ENCODE assay signal across 10 mouse cellular contexts in the genomic region with DNA sequence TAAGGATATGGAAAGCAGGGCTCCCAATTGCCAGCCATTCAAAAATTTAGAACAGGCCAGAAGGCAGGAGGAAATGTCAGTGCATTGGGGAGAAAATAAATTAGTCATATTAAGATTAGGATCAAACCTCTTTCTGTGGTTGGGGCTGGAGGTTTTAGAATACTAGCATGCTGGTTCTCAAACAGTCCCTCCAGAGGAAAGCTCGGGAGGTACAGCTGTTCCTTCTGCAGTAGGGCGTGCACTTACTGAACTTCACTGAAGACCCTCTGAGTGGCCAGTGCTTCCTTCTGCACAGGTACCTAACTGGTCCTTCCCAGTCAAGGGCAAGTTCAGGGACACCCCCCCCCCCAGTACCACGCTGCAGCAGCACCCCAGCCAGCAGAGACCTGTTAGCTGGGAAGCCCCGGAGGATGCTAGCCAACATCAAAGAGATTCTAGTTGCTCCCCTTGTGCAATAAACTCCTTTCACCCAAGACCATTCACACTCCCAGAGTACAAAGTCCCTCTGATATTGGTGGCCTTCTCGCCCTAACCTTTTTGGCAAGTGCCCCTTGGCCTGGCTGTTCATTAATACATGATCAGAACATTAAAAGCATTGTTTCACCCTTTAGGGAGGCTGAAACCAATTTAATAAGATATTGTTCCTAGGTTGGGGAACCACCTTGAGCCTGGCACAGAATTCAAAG. TPM values are rescaled to one million over a fixed set of nuclear protein-coding genes. Genes with fewer than 3 reads are reported as not detected.
A peak's percentile ranks its signal among the peaks of the same experiment; 100 is the strongest.
DNase-seq lines count a peak whose midpoint lies in the region; ATAC-seq lines count a peak whose summit lies in the region.
"Had no signal": no experiment of that assay in that cellular context is flagged by ENCODE, and none has a peak within 500 bp of the region (broad histone marks: within the 10 kb centered on the region; RNA-seq: fewer than 3 reads in every experiment).

No protein-coding gene starts in this region.

- H3K4me1 ChIP-seq in forebrain, embryonic 12.5 days, result peaks cover 85% of the 10 kb centered on the region
- peaks cover 31% of the 10 kb centered on the region for H3K4me1 ChIP-seq in forebrain, embryonic 16.5 days (replicated peaks; ENCODE audit: control insufficient read depth, insufficient read depth, low read length)
- H3K4me1 ChIP-seq in midbrain, embryonic 16.5 days (ENCODE audit: control insufficient read depth, insufficient read depth, low read length), result peaks cover 34% of the 10 kb centered on the region
- peaks cover 75% of the 10 kb centered on the region for H3K4me1 ChIP-seq in midbrain, embryonic 13.5 days (replicated peaks)
- H3K4me1 ChIP-seq in forebrain, embryonic 13.5 days, result peaks cover 83% of the 10 kb centered on the region

- H3K4me3 ChIP-seq in forebrain, embryonic 12.5 days (replicated peaks), result no peak overlapping the region
- H3K4me3 ChIP-seq in forebrain, embryonic 16.5 days (replicated peaks; ENCODE audit: low read length), result no peak overlapping the region
- no peak overlapping the region for H3K4me3 ChIP-seq in midbrain, embryonic 16.5 days (ENCODE audit: low read depth, low read length)
- no peak overlapping the region for H3K4me3 ChIP-seq in midbrain, embryonic 13.5 days (replicated peaks)
- no peak overlapping the region for H3K4me3 ChIP-seq in forebrain, embryonic 13.5 days
- H3K4me3 ChIP-seq: midbrain, embryonic 10.5 days had no signal

- ATAC-seq in forebrain, embryonic 12.5 days (ENCODE audit: low FRiP score), result no peak
- no peak for ATAC-seq in forebrain, embryonic 16.5 days
- no peak for ATAC-seq in midbrain, embryonic 16.5 days
- ATAC-seq in midbrain, embryonic 13.5 days, result no peak
- no peak for ATAC-seq in forebrain, embryonic 13.5 days
- peak; percentile 24; the same call in 1 of the 2 replicates for ATAC-seq in megakaryocyte-erythroid progenitor cell, adult 5-6 weeks (replicated peaks; ENCODE audit: low FRiP score, low TSS enrichment, poor library complexity, severe bottlenecking)

- H3K9me3 ChIP-seq in forebrain, embryonic 12.5 days, result no peaks in the 10 kb centered on the region
- no peaks in the 10 kb centered on the region for H3K9me3 ChIP-seq in forebrain, embryonic 16.5 days (ENCODE audit: control insufficient read depth, low read length)
- H3K9me3 ChIP-seq in midbrain, embryonic 16.5 days (replicated peaks; ENCODE audit: control insufficient read depth, low read length, poor library complexity, severe bottlenecking), result no peaks in the 10 kb centered on the region
- no peaks in the 10 kb centered on the region for H3K9me3 ChIP-seq in midbrain, embryonic 13.5 days
- H3K9me3 ChIP-seq in forebrain, embryonic 13.5 days (replicated peaks), result no peaks in the 10 kb centered on the region
- H3K9me3 ChIP-seq: midbrain, embryonic 10.5 days had no signal

- no peak for DNase-seq in cerebellum, adult 18-20 months
- no peak for DNase-seq in right cerebral cortex, postnatal 25 days
- DNase-seq: gastrocnemius, postnatal 25 days had no signal

- 0 out of 2 replicates have a peak overlapping the region, but pooled peaks have one; percentile 4 for H3K9ac ChIP-seq in forebrain, embryonic 12.5 days
- no peak overlapping the region for H3K9ac ChIP-seq in forebrain, embryonic 16.5 days (replicated peaks; ENCODE audit: low read depth, low read length)
- H3K9ac ChIP-seq in midbrain, embryonic 16.5 days (ENCODE audit: low read depth, low read length), result no peak overlapping the region
- no peak overlapping the region for H3K9ac ChIP-seq in midbrain, embryonic 13.5 days (replicated peaks)
- 0 out of 2 replicates have a peak overlapping the region, but pooled peaks have one; percentile 43 for H3K9ac ChIP-seq in forebrain, embryonic 13.5 days

- peak overlapping the region; percentile 73; the same call in 1 of the 2 replicates for H3K27ac ChIP-seq in forebrain, embryonic 12.5 days
- no peak overlapping the region for H3K27ac ChIP-seq in forebrain, embryonic 16.5 days (ENCODE audit: low read length)
- no peak overlapping the region for H3K27ac ChIP-seq in midbrain, embryonic 16.5 days (ENCODE audit: low read length)
- no peak overlapping the region for H3K27ac ChIP-seq in midbrain, embryonic 13.5 days
- H3K27ac ChIP-seq in forebrain, embryonic 13.5 days, result peak overlapping the region; percentile 41; the same call in 1 of the 2 replicates
- H3K27ac ChIP-seq: midbrain, embryonic 10.5 days had no signal

- H3K36me3 ChIP-seq in forebrain, embryonic 12.5 days (replicated peaks), result no peaks in the 10 kb centered on the region
- no peaks in the 10 kb centered on the region for H3K36me3 ChIP-seq in forebrain, embryonic 16.5 days (ENCODE audit: control insufficient read depth, insufficient read depth)
- H3K36me3 ChIP-seq in midbrain, embryonic 16.5 days (ENCODE audit: control insufficient read depth, insufficient read depth, low read length), result no peaks in the 10 kb centered on the region
- H3K36me3 ChIP-seq in midbrain, embryonic 13.5 days, result no peaks in the 10 kb centered on the region
- H3K36me3 ChIP-seq in forebrain, embryonic 13.5 days (ENCODE audit: poor library complexity, severe bottlenecking), result no peaks in the 10 kb centered on the region
- H3K36me3 ChIP-seq: midbrain, embryonic 10.5 days had no signal

- WGBS in forebrain, embryonic 12.5 days, result 41% methylated on average over 5 of the region's 5 CpGs
- 44% methylated on average over 5 of the region's 5 CpGs for WGBS in forebrain, embryonic 16.5 days
- 67% methylated on average over 5 of the region's 5 CpGs for WGBS in midbrain, embryonic 16.5 days
- WGBS in midbrain, embryonic 13.5 days, result 68% methylated on average over 5 of the region's 5 CpGs
- WGBS in forebrain, embryonic 13.5 days, result 38% methylated on average over 5 of the region's 5 CpGs

- H3K4me2 ChIP-seq in forebrain, embryonic 12.5 days, result no peak overlapping the region
- H3K4me2 ChIP-seq in forebrain, embryonic 16.5 days (ENCODE audit: low read length), result no peak overlapping the region
- peak overlapping the region; percentile 7; the same call in 1 of the 2 replicates for H3K4me2 ChIP-seq in midbrain, embryonic 16.5 days (ENCODE audit: low read length)
- no peak overlapping the region for H3K4me2 ChIP-seq in midbrain, embryonic 13.5 days (replicated peaks)
- H3K4me2 ChIP-seq in forebrain, embryonic 13.5 days, result peak overlapping the region; percentile 43; the same call in 1 of the 2 replicates

- H3K27me3 ChIP-seq in forebrain, embryonic 12.5 days, result no peaks in the 10 kb centered on the region
- no peaks in the 10 kb centered on the region; the same call in 1 of the 2 replicates for H3K27me3 ChIP-seq in forebrain, embryonic 16.5 days (replicated peaks; ENCODE audit: control insufficient read depth, insufficient read depth, low read length)
- H3K27me3 ChIP-seq in midbrain, embryonic 16.5 days (ENCODE audit: control insufficient read depth, insufficient read depth, low read depth, low read length), result no peaks in the 10 kb centered on the region
- H3K27me3 ChIP-seq in midbrain, embryonic 13.5 days, result no peaks in the 10 kb centered on the region
- H3K27me3 ChIP-seq in forebrain, embryonic 13.5 days, result no peaks in the 10 kb centered on the region

RNA-seq across cellular contexts. Expression of gene Lrig1, which starts 19.1 kb away (rescaled TPM):
- polyA plus RNA-seq in forebrain, embryonic 12.5 days (2016; fragmentation: Nextera tagmentation; extraction: Ambion mirVana), result 16.6 and 17.7 TPM in 2 replicates
- 7.1 and 8.3 TPM in 2 replicates for polyA plus RNA-seq in forebrain, embryonic 16.5 days (2015; fragmentation: Nextera tagmentation; extraction: Ambion mirVana)
- 8.6 and 14.2 TPM in 2 replicates for polyA plus RNA-seq in midbrain, embryonic 16.5 days (2015; fragmentation: Nextera tagmentation; extraction: Ambion mirVana)
- 10.5 and 11.4 TPM in 2 replicates for polyA plus RNA-seq in midbrain, embryonic 13.5 days (2015; fragmentation: Nextera tagmentation; extraction: Ambion mirVana)
- 6.4 and 7.6 TPM in 2 replicates for polyA plus RNA-seq in forebrain, embryonic 13.5 days (2015; fragmentation: Nextera tagmentation; extraction: Ambion mirVana)
- total RNA-seq in megakaryocyte-erythroid progenitor cell, adult 5-6 weeks (2014; fragmentation: Nextera tagmentation), result 4.1 and 29.0 TPM in 2 replicates
- total RNA-seq in megakaryocyte-erythroid progenitor cell, adult 5-6 weeks (2017), result 2.7 and 3.5 TPM in 2 replicates

Comparison
In these comparisons a context has a peak if more than half of its experiments do, and no peak if none do; other contexts are left out.
1. H3K27ac ChIP-seq: peak in forebrain, embryonic 12.5 days (single experiment) and forebrain, embryonic 13.5 days (single experiment); none in forebrain, embryonic 16.5 days (single experiment), midbrain, embryonic 16.5 days (single experiment) and midbrain, embryonic 13.5 days (single experiment).
2. H3K4me2 ChIP-seq: peak in midbrain, embryonic 16.5 days (single experiment) and forebrain, embryonic 13.5 days (single experiment); none in forebrain, embryonic 12.5 days (single experiment), forebrain, embryonic 16.5 days (single experiment) and midbrain, embryonic 13.5 days (single experiment).
3. H3K9ac ChIP-seq: peak in forebrain, embryonic 12.5 days (single experiment) and forebrain, embryonic 13.5 days (single experiment); none in forebrain, embryonic 16.5 days (single experiment), midbrain, embryonic 16.5 days (single experiment) and midbrain, embryonic 13.5 days (single experiment).